Mouse (Mus musculus): Measurements from ENCODE around the gene Egf.
"Not testable (repeated sequence)": the region's sequence is repeated elsewhere in the genome, so short reads cannot be mapped to it uniquely, and the experiment has no call there.

Gene Egf

GRCm38 (mm10) chr3:129754650-129755604, at the start of gene Egf:
Gene Egf (minus strand): TSS chr3:129755316.
- no peak for DNase-seq (ENCODE audit: low spot score in 2 of 2)

- no peak for DNase-seq (ENCODE audit: low spot score in 2 of 2)
Measured at GRCm38 (mm10) chr3:129803765-129804164, 48.6 kb upstream of the Egf start, which contains the start of gene Lrit3. Gene Lrit3 (minus strand): TSS chr3:129804030.

- no peak for DNase-seq (ENCODE audit: low spot score in 2 of 2)
Measured at GRCm38 (mm10) chr3:129799011-129799410, 43.9 kb upstream of the Egf start.

GRCm38 (mm10) chr3:129798551-129798950, 43.4 kb upstream of the Egf start:
- no peak for DNase-seq (ENCODE audit: low spot score in 2 of 2)

- DNase-seq (ENCODE audit: low spot score in 2 of 2): no peak
Measured at GRCm38 (mm10) chr3:129797341-129797740, 42.2 kb upstream of the Egf start.

- DNase-seq (ENCODE audit: low spot score in 2 of 2): no peak
Measured at GRCm38 (mm10) chr3:129793801-129794200, 38.7 kb upstream of the Egf start.

GRCm38 (mm10) chr3:129782746-129783145, 27.6 kb upstream of the Egf start:
- DNase-seq (ENCODE audit: low spot score in 2 of 2): no peak

GRCm38 (mm10) chr3:129781435-129781834, 26.3 kb upstream of the Egf start:
- DNase-seq (ENCODE audit: low spot score in 2 of 2): no peak

- no peak for DNase-seq (ENCODE audit: low spot score in 2 of 2)
Measured at GRCm38 (mm10) chr3:129771210-129771609, 16.1 kb upstream of the Egf start.

- no peak for DNase-seq (ENCODE audit: low spot score in 2 of 2)
Measured at GRCm38 (mm10) chr3:129766971-129767794, 12.1 kb upstream of the Egf start.

- DNase-seq (ENCODE audit: low spot score in 2 of 2): no peak
Measured at GRCm38 (mm10) chr3:129766106-129766505, 11.0 kb upstream of the Egf start.

GRCm38 (mm10) chr3:129757599-129757998, 2.5 kb upstream of the Egf start:
- not testable (repeated sequence) for DNase-seq (ENCODE audit: low spot score in 2 of 2)

- DNase-seq (ENCODE audit: low spot score in 2 of 2): no peak
Measured at GRCm38 (mm10) chr3:129744803-129745202, 10.3 kb downstream of the Egf start.

GRCm38 (mm10) chr3:129742781-129743180, 12.3 kb downstream of the Egf start:
- DNase-seq (ENCODE audit: low spot score in 2 of 2): no peak

GRCm38 (mm10) chr3:129738291-129739183, 16.6 kb downstream of the Egf start:
- DNase-seq (ENCODE audit: low spot score in 2 of 2): no peak

GRCm38 (mm10) chr3:129731636-129732035, 23.5 kb downstream of the Egf start:
- no peak for DNase-seq (ENCODE audit: low spot score in 2 of 2)

- no peak for DNase-seq (ENCODE audit: low spot score in 2 of 2)
Measured at GRCm38 (mm10) chr3:129730426-129730825, 24.7 kb downstream of the Egf start.

GRCm38 (mm10) chr3:129729916-129730315, 25.2 kb downstream of the Egf start:
- DNase-seq (ENCODE audit: low spot score in 2 of 2): no peak

- no peak for DNase-seq (ENCODE audit: low spot score in 2 of 2)
Measured at GRCm38 (mm10) chr3:129725592-129725991, 29.5 kb downstream of the Egf start.

- peak; percentile 88 to 89 for DNase-seq (ENCODE audit: low spot score in 2 of 2)
Measured at GRCm38 (mm10) chr3:129724961-129725501, 30.1 kb downstream of the Egf start.

GRCm38 (mm10) chr3:129724505-129724904, 30.6 kb downstream of the Egf start:
- DNase-seq (ENCODE audit: low spot score in 2 of 2): no peak

Data from urinary bladder, postnatal 36 days (tissue).